Mouse (Mus musculus) lung, embryonic 14.5 days (tissue): ENCODE measurements at regions not wholly inside any gene's neighbourhood (a gene's known extent, or its start where the extent isn't known, plus 50 kb on each side); places are given as distances from the start of the nearest gene placed in this dataset.

Source experiments
- ATAC-seq: fragments of 200-750 bp; cut with Nextera tagmentation; 2 replicates; pipeline ENCODE4 v1.8.0; 2017; ENCODE audit warnings: mild to moderate bottlenecking, moderate TSS enrichment, moderate library complexity; ENCODE audit not compliant: insufficient read depth
- DNase-seq: peaks from one replicate; pipeline ENCODE4 v3.0.0-alpha.2; 2015
- H3K27ac ChIP-seq: fragments of 300-500 bp; sonication (generic); 2 replicates; pipeline ENCODE4 v1.5.1; 2014; ENCODE audit warnings: low read depth, mild to moderate bottlenecking, moderate library complexity
- H3K27me3 ChIP-seq: fragments of 300-500 bp; sonication (generic); 2 replicates; pipeline ENCODE4 v1.6.1; 2014; ENCODE audit warnings: low read length, control low read depth; ENCODE audit not compliant: insufficient read depth
- H3K36me3 ChIP-seq: fragments of 300-500 bp; sonication (generic); 2 replicates; pipeline ENCODE4 v1.6.1; 2014; ENCODE audit warnings: control low read depth; ENCODE audit not compliant: insufficient read depth
- H3K4me1 ChIP-seq: fragments of 300-500 bp; sonication (generic); 2 replicates; pipeline ENCODE4 v1.6.1; 2014; ENCODE audit warnings: antibody characterized with exemption, control low read depth; ENCODE audit not compliant: insufficient read depth
- H3K4me2 ChIP-seq: fragments of 300-500 bp; sonication (generic); 2 replicates; pipeline ENCODE4 v1.6.1; 2014; ENCODE audit warnings: mild to moderate bottlenecking
- H3K4me3 ChIP-seq: fragments of 300-500 bp; sonication (generic); 2 replicates; pipeline ENCODE4 v1.5.1; 2014; ENCODE audit warnings: low read depth, low read length
- H3K9ac ChIP-seq: fragments of 300-500 bp; sonication (generic); 2 replicates; pipeline ENCODE4 v1.6.1; 2014
- H3K9me3 ChIP-seq: fragments of 300-500 bp; sonication (generic); 2 replicates; pipeline ENCODE4 v1.6.1; 2016; ENCODE audit warnings: low read depth, low read length, control low read depth
- CTCF ChIP-seq: IDR thresholded peaks from 2 replicates; pipeline ENCODE4 v1.5.1; 2016; ENCODE audit warnings: antibody characterized with exemption, low read depth
- whole genome bisulfite sequencing: fragments of 180-500 bp; shearing (Covaris S2); extraction: QIAGEN DNeasy Blood & Tissue Kit; methylation state at CpG from one replicate; pipeline ENCODE4 v1.1.7; 2014; 5-methylcytosine and 5-hydroxymethylcytosine counted together

- H3K27ac ChIP-seq, result no peak overlapping the region
- peak; percentile 56 for DNase-seq
- 49% methylated on average over 11 of the region's 11 CpGs for WGBS
- no peak overlapping the region for H3K4me2 ChIP-seq
- no peak overlapping the region for H3K9ac ChIP-seq
- TF ChIP-seq CTCF, result no peak
- H3K27me3 ChIP-seq, result no peaks in the 10 kb centered on the region
- no peak for ATAC-seq
- no peak overlapping the region for H3K4me3 ChIP-seq
- no peaks in the 10 kb centered on the region for H3K4me1 ChIP-seq
- no peaks in the 10 kb centered on the region for H3K9me3 ChIP-seq
- no peaks in the 10 kb centered on the region for H3K36me3 ChIP-seq
Observed at GRCm38 (mm10) chr13:44383322-44383721, 346.0 kb upstream of the Jarid2 start.

- Histone ChIP-seq H3K4me3 (no peak overlapping the region), H3K27ac (no peak overlapping the region), H3K9ac (no peak overlapping the region), H3K4me2 (no peak overlapping the region), H3K4me1 (no peaks in the 10 kb centered on the region), H3K9me3 (no peaks in the 10 kb centered on the region), H3K36me3 (no peaks in the 10 kb centered on the region), H3K27me3 (no peaks in the 10 kb centered on the region)
- no peak for ATAC-seq
- TF ChIP-seq CTCF, result no peak
- no peak for DNase-seq
- WGBS, result 67% methylated on average over 8 of the region's 8 CpGs
Observed at GRCm38 (mm10) chr13:44386767-44387166, 342.5 kb upstream of the Jarid2 start.

GRCm38 (mm10) chr13:44389696-44390095, 339.6 kb upstream of the Jarid2 start:
- WGBS, result 82% methylated on average over 5 of the region's 5 CpGs
- DNase-seq (no peak), ATAC-seq (no peak)
- Histone ChIP-seq H3K4me1 (no peaks in the 10 kb centered on the region), H3K36me3 (no peaks in the 10 kb centered on the region), H3K27ac (no peak overlapping the region), H3K4me3 (no peak overlapping the region), H3K9ac (no peak overlapping the region), H3K9me3 (no peaks in the 10 kb centered on the region), H3K27me3 (no peaks in the 10 kb centered on the region), H3K4me2 (no peak overlapping the region)
- no peak for TF ChIP-seq CTCF

- no peaks in the 10 kb centered on the region for H3K9me3 ChIP-seq
- no peak overlapping the region for H3K27ac ChIP-seq
- no peak for ATAC-seq
- H3K27me3 ChIP-seq, result no peaks in the 10 kb centered on the region
- WGBS, result 83% methylated on average over 9 of the region's 9 CpGs
- no peak for TF ChIP-seq CTCF
- DNase-seq, result no peak
- no peaks in the 10 kb centered on the region for H3K36me3 ChIP-seq
- no peak overlapping the region for H3K4me2 ChIP-seq
- no peak overlapping the region for H3K4me3 ChIP-seq
- no peaks in the 10 kb centered on the region for H3K4me1 ChIP-seq
- H3K9ac ChIP-seq, result no peak overlapping the region
Observed at GRCm38 (mm10) chr13:44390666-44391390, 338.4 kb upstream of the Jarid2 start.

- DNase-seq, result no peak
- no peak overlapping the region for H3K4me2 ChIP-seq
- H3K27ac ChIP-seq, result no peak overlapping the region
- WGBS, result 87% methylated on average over 5 of the region's 5 CpGs
- H3K9me3 ChIP-seq, result no peaks in the 10 kb centered on the region
- no peak overlapping the region for H3K4me3 ChIP-seq
- H3K36me3 ChIP-seq, result no peaks in the 10 kb centered on the region
- H3K4me1 ChIP-seq, result no peaks in the 10 kb centered on the region
- no peak overlapping the region for H3K9ac ChIP-seq
- H3K27me3 ChIP-seq, result no peaks in the 10 kb centered on the region
- no peak for TF ChIP-seq CTCF
- ATAC-seq, result no peak
Observed at GRCm38 (mm10) chr13:44394016-44394415, 335.3 kb upstream of the Jarid2 start.

GRCm38 (mm10) chr13:44398613-44399369, 330.5 kb upstream of the Jarid2 start:
- WGBS, result 81% methylated on average over 15 of the region's 15 CpGs
- no peak for DNase-seq
- no peak overlapping the region for H3K4me3 ChIP-seq
- no peak for TF ChIP-seq CTCF
- no peak overlapping the region for H3K9ac ChIP-seq
- no peak overlapping the region for H3K4me2 ChIP-seq
- H3K27me3 ChIP-seq, result no peaks in the 10 kb centered on the region
- H3K27ac ChIP-seq, result no peak overlapping the region
- H3K9me3 ChIP-seq, result no peaks in the 10 kb centered on the region
- H3K4me1 ChIP-seq, result 0 out of 2 replicates have a peak, but pooled peaks cover under 1% of the 10 kb centered on the region
- no peak for ATAC-seq
- H3K36me3 ChIP-seq, result no peaks in the 10 kb centered on the region

GRCm38 (mm10) chr13:44399370-44399685, 329.9 kb upstream of the Jarid2 start:
- H3K4me1 ChIP-seq, result peaks cover 6% of the 10 kb centered on the region; the same call in 1 of the 2 replicates
- H3K27me3 ChIP-seq, result no peaks in the 10 kb centered on the region
- H3K4me3 ChIP-seq, result no peak overlapping the region
- no peaks in the 10 kb centered on the region for H3K9me3 ChIP-seq
- peak overlapping the region; percentile 65; the same call in 1 of the 2 replicates for H3K27ac ChIP-seq
- no peaks in the 10 kb centered on the region for H3K36me3 ChIP-seq
- TF ChIP-seq CTCF, result no peak
- no peak overlapping the region for H3K9ac ChIP-seq
- H3K4me2 ChIP-seq, result no peak overlapping the region
- DNase-seq (no peak), ATAC-seq (no peak)
- 51% methylated on average over 4 of the region's 4 CpGs for WGBS
